Mouse (Mus musculus) cerebellum, adult (tissue): ENCODE data around the gene Ncam2.

Experiments used
- ATAC-seq: cut with Nextera tagmentation; 2 replicates; pipeline ENCODE4 v1.9.2; 2017; ENCODE audit warnings: mild to moderate bottlenecking, moderate library complexity, mixed read lengths; ENCODE audit not compliant: insufficient number of reproducible peaks, low FRiP score, low TSS enrichment

Gene Ncam2

GRCm38 (mm10) chr16:81536230-81536629 lies 335.7 kb downstream of the Ncam2 start:
- no peak for ATAC-seq

GRCm38 (mm10) chr16:81587565-81588107 lies 387.1 kb downstream of the Ncam2 start:
- no peak for ATAC-seq

GRCm38 (mm10) chr16:81623276-81623675 lies 422.8 kb downstream of the Ncam2 start:
- ATAC-seq, result no peak

GRCm38 (mm10) chr16:81623776-81624175 lies 423.3 kb downstream of the Ncam2 start:
- no peak for ATAC-seq

- ATAC-seq, result no peak
Observed at GRCm38 (mm10) chr16:81650286-81650685, 449.8 kb downstream of the Ncam2 start.

- no peak for ATAC-seq
Observed at GRCm38 (mm10) chr16:81651550-81651949, 451.1 kb downstream of the Ncam2 start.

GRCm38 (mm10) chr16:81656550-81656949 lies 456.1 kb downstream of the Ncam2 start:
- ATAC-seq, result no peak

GRCm38 (mm10) chr16:81673866-81674265 lies 473.4 kb downstream of the Ncam2 start:
- ATAC-seq, result no peak

GRCm38 (mm10) chr16:81675546-81675945 lies 475.0 kb downstream of the Ncam2 start:
- ATAC-seq, result no peak
